Mouse (Mus musculus) kidney, postnatal 36 days (tissue): ENCODE data around the gene Ppil1.

Experiments
- DNase-seq, 2 experiments: peaks; one replicate each; pipeline ENCODE4 v3.0.0; 2021 to 2022; ENCODE audit warnings: mixed read lengths in 2 of 2

The Ppil1 gene

DNA sequence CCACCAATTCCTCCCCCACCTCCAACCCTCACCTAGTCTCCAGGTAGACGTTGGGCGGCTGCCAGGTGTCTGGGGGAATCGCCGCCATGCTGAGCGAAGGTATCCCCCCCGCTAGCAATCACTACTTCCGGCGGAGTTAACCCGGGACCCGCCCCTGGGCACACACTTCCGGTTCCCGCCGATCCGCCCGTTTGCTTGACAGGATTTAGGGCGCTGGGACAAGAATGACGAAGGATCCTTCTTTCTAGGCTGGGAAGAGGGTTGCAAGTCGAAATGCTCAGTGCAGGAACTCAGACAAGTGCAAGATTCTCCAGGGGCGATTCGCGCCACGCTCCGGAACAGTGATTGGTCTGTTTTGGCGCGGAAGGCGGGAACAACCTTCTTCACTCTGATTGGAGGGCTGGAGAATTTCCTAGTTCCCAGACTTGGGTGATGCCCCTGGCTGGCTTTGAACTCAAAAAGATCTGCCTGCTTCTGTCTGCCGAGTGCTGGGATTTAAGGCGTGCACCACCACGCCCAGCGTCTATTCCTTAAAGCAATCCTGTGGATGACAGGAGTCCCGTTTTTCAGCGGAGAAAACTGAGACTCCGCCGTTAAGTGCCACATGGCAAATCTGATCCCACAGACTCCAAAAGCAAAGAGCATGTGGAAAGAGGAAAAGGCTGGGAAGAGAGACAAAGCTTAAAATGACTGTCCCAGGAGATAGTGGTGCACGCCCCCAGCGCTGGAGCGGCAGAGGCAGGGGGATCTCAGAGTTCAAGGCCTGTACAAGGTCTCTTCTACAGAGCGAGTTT is at the start of gene Ppil1:
Gene Ppil1 (minus strand): TSS at position 347 of the 794 bp plus-strand sequence.
- DNase-seq: peak; percentile 77 to 91

DNA sequence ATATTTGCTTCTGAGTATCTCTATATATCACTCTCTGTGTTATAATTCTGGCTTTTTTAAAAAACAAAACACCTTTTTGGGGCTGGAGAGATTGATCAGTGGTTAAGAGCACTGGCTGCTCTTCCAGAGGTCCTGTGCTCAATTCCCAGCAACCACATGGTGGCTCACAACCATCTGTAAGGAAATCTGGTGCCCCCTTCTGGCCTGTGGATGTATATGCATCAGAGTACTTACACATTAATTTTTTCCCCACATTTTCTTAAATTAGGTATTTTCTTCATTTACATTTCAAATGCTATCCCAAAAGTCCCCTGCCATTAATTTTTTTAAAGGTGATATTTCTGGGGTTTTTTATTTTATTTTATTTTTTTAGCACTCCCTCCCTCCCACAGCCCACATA is 49.3 kb upstream of the Ppil1 start:
- no peak for DNase-seq

DNA sequence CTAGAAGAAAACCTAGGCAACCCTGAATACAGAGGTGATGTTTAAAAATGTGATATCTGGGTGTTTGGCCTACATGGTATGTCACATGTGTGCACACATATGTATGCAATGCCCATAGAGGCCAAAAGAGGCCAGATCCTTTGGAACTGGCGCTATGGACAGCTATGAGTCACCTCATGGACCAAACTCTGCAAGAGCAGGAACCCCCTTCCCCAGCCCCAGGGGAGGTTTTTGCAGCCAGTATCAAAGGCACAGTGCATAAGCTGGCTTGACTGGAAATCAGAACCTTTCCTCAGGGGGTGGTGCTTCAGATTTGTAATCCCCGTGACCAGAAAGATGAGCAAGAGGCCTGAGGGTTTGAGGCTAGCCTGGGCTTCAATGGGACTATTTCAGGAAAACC is 48.1 kb upstream of the Ppil1 start:
- no peak for DNase-seq

DNA sequence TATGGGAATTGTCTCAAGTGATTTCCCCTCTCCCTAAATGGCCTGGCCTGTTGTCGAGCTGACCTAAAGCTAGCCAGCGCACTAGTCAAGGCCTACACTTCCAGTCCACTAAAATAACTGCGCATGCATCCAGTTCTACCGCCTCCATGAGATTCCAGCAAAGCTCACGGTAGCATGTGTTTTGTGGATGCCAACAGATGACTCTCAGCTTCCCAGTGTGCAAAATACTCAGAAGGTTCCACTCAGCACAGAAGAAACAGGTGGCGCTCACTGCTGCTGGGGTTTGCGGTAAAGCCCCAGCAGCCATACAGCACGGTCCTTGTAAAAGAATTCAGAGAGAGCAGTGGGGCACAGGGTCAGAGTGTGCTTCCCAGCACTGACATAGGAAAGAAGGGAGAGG is 47.6 kb upstream of the Ppil1 start:
- DNase-seq: no peak

DNA sequence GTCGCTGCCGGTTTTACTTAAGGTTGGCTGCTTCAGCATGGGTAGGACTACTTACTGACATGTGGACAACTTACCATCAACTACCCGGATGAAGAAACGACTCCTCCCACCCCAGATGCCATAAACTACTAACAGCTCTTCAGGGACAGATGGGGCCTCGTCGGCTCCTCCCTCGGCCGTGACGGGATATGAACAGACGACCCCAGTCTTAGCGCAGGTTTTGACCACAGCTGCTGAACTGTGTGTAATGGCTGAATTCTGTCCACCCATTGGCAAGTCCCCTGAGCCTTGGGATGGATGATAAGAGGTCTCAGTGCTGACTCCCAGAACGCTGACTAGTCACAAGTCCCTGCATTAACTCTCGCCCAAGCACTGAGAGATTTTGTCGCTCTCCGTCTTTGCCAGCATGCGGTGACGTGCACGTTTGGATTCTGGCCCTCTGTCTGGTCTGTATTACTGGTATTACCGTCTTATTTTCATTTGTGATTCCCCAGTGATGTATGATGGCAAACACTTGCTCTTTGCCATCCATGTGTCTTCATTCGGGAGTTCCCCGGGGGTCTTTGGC is 46.2 kb upstream of the Ppil1 start:
- DNase-seq: no peak

DNA sequence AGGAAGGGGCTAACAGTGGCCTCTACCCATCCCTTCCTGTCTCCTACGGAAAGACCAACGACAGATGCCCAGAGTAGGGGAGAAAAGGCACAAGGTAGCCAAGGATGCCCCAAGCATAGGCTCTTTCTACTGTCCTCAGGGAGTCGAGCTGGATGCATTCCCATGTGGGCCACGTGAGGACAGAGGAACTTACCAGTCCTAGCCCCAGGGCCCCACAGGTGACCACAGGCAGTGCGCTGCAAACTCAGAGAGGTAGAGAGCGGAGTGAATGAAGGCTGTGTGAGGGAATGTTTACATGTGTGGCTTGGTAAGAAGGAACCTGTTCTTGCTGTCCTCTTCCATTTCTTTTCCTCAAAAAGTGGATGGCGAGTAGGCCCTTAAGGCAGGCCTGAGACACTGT is 41.9 kb upstream of the Ppil1 start:
- DNase-seq: no peak

DNA sequence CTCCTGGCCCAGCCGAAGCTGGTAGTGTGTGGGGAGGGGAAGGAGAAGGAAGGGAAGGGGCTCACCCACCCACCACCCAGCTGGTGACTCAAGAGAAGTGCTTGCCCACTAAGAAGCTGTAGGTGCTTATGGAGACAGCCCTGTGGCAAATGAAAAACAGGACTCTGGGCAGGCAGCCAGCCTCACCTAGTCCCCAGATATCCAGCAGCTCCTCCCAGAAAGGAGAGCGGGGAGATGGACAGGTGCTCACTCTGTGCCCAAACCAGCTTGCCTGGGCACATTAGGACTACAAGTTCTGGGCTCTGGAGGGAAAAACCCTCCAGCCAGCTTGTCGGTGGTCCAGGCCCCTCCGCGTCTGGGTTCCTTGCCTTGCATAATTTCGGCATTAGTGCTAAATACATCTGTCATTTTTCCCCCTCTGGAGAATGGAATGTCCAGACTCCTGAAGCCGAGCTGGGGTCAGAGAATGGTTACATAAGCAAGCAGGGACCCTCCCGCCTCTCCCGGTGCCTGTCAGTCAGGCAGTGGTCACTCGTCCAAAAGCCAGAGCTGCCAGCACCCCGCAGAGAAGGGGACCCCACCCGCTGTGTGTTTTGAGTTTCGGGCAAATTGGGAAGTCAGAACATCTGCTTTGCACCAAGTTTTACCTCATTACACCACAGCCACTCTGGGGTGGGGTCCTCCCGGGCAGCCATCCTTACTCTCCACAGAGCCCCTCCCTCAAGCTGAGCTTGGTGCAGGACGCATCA is 41.2 kb upstream of the Ppil1 start:
- DNase-seq: peak in 1 of 2 experiments; percentile 68

DNA sequence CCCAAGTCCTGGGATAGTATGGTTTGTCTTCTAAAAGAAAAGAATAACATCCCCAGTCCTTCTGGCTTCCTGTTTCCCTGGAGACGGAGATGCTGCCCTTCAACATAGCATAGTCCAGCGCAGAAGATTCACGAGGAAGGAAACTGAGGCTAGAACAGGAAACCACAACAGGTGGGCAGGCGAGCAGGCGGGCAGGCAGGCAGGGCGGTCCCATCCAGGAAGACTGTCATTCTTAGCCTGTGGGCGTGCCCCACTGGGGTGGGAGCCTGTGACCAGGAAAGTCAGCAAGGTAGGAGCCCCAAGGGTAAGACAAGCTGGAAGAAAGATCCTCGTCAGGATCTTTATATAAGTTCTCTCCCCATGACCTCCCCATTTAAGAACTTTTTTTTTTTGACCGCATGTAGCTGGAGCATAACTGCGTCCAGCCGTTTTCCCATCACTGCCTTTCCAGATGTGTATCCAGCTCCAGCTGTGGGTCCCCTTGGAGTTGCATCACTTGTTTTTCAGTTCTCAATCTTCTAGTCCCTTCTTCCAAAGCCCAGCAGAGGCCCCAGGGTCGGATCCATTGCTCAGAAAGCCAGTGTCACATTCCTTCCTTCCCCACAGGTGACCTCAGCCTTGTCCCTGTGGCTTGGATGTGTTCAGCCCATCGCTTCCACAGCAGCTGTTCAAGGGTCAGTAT is 40.5 kb upstream of the Ppil1 start:
- DNase-seq: no peak

DNA sequence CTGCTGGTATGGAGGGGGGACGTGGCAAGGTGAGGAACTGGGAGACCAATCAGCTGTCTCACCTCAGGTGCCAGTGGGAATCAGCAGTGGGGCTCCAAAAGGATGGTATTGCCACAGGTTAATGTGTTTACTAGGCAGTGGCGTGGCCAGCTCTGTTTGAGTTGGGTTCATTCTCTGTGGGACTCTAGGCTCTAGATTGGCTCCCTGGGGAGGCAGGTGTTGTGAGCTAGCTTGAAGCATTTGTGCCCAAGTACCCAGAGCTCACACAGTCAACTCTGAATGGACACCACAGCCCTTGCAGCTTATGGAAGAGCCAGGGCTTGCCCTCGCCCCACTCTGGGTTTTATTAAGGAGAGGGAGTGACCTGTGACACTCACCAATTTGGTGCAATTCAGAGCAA is 39.9 kb upstream of the Ppil1 start:
- DNase-seq: no peak

DNA sequence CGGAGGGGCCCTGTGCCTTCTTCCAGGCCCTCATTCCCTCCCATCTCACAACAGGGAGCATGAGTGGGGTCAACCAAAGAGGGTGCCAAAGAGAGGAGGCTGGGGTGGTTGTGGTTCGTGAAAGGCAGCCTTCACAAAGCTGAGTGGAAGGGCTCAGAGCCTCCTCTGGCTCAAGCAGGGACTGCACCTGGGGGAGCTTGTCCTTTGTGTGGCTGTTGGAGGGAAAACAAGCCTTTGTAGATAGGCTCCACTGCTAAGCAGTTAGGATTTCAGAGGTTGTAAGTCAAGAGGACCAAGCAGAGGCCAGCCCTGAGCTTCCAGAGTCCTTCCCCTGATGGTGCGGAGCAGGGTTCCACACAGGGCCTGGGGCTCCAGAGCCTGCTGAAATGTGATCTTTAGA is 39.1 kb upstream of the Ppil1 start:
- no peak for DNase-seq

DNA sequence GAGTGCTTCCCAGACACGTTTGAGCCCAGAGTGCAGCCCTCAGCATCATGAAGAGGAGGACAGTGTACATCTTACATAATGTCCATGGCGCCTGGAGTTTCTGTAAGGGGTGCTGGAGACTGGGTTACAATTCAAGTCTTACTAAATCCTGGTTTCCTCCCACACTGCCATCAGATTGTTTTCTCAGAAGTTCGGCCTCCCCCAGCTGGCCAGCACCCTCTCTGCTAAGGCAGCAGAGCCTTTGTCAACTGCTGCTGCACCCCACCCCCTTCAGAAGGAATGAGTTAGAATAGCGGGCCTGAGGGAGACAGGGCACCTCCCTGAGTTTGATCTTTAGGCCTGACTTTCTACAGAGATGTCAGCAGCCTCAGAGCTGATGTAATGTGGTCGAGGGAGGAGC is 38.2 kb upstream of the Ppil1 start:
- no peak for DNase-seq

DNA sequence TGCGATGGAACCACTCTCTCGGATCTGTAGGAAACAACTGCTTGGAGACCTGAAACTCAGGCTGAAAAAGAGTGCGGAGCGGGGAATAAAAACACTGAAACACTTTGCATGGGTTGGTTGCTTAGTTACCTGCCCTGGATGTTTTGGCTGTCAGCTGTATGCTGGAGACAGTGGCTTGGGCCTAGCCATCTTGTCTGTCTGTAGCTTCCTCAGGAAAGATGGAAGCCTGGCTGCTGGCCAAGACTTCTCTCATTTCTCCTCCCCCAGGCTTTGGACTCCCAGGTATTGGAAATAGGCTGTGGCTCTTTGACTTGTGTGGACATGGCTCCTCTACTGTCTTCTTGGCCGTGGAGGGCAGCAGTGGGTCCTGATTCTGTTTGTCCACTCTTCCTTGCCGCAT is 37.4 kb upstream of the Ppil1 start:
- peak in 1 of 2 experiments; percentile 49 for DNase-seq

DNA sequence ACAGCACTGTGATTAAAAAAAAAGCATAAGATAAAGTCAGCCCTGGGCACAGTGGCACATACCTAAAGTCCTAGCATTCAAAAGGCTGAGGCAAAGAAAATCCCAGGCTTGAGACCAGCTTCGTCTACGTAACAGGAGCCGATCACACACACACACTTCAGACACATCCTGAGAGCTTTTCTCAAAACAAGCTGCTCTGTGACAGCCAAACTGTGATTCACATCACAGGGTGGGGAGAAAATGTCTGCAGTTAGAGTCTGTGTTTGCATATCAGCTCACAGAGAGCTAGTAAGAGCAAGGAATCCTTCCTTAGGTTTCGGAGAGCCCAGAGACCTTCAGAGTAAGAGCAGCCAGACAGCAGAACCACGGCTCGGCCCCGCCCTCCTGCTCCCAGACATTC is 36.9 kb upstream of the Ppil1 start:
- no peak for DNase-seq

DNA sequence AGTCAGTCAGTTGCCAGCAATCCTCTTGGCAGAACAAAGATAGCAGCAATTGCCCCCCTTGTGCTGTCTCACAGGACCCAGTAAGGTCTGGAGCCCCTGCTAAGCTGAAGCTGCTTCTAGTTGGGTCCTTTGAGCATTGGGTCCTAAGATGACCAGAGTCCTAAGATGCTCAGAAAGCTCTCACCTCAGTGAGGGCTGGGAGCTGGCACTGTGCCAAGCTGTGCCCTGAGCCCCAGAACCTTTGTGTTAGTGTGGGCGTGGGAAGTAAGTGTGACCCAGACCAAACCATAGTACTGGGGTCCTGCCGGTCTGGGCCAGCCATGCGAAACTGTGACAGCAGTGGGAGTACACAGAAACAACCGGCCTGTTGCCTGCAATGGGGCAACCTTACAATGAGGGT is 35.3 kb upstream of the Ppil1 start:
- DNase-seq: no peak

DNA sequence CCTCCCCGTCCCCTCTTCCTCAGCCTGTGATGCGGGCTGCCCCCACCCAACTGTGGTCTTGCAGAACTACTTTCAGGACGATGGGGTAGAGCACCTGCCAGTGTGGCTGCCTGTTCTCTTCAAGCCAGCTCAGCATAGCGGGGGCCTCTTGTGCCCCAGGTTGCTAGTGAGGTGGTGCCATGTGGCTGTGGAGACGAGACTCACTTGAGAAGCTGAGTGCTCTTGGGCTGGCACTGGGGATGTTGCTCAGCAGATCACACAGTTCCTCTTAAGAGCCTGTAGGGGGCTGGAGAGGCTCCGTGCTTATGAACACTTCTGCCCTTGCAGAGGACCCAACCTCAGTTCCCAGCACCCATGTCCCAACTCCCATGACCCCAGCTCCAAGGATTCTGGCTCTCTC is 33.8 kb upstream of the Ppil1 start:
- DNase-seq: no peak

DNA sequence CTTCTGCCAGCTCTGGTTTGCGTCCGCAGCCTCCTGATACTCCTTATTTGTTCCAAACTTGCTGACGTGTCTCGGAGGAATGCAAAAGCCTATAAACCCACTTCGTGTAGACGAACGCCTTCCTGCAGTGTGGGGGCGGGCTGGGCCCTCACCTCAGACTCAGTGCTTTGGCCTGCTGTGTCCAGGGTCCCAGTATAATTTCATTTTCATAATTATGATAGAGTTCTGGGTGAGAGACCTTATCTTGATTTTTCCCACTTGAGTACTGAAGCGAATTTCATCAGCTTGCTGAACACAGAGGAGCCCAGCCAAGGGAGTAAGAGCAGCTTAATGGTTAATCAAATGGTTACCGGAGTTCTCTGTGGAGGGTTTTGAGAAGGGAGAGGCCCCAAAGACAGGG is 33.3 kb upstream of the Ppil1 start:
- DNase-seq: peak in 1 of 2 experiments; percentile 47

DNA sequence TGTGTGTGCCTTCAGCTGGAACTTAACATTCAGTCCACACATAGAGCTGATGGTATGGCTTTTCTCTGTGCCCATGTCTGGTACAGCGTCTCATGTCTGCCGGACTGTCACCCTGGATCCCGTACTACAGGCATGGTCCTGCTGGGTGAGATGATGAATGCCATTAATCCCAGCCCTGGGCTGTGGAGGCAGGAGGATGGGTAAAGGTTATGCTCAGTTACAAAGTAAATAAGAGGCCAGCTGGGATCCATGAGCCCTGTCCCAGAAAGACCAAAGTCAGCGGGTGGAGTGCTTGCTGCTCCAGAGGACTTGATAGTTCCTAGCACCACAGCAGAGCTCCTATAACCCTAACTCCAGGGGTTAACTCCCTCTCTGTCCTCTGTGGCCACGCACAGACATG is 31.8 kb upstream of the Ppil1 start:
- DNase-seq: no peak

DNA sequence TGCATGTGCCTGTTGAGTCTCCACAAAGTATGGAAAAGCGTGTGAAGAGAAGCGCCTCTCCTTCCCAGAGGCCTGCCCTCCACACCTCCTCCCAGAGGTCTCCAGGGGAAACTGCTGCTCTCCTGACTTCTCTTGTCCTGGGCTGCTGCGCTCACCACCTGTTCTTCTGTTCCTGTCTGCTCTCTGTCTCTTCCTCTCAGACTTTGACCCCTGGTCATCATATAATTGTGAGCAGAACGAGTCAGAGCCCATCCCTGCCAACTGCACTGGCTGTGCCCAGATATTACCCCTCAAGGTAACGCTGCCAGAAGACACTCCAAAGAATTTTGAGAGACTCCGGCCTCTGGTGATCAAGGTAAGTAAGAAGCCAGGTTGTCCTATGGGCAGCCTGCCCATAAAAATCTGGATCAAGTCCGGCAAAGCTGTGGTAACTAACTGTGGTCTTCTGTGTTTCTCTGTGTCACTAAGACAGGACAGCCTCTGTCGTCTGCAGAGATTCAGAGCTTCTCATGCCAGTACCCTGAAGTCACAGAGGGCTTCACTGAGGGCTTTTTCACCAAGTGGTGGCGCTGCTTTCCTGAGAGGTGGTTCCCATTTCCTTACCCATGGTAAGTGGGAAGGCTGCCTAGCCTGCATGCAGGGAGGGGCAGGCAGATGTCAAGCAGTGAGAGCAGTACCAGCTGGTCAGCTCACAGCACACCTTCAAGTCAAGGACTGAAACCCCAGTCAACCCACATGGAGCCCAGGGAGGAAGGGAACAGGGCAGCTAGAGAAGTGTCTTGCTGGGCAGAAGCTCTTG is 30.0 kb upstream of the Ppil1 start:
- peak; percentile 50 to 72 for DNase-seq

DNA sequence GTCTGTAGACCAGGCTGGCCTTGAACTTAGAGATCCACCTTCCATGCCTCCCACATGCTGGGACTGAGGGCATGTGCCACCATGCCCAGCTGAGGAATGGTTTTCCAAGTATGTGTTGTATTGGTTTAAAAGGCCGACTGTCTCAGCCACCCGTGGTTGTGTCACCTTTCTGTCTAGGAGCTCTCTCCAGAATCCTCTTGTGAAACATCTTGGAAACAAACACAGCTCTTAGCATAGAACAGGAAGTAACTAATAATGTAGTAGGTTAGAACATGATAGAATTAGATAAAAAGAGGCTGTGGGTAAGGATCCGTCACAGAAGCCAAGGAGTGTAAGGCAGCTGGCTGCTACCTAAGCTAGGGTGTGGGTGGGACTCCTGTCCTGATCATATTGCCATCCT is 29.0 kb upstream of the Ppil1 start:
- no peak for DNase-seq

DNA sequence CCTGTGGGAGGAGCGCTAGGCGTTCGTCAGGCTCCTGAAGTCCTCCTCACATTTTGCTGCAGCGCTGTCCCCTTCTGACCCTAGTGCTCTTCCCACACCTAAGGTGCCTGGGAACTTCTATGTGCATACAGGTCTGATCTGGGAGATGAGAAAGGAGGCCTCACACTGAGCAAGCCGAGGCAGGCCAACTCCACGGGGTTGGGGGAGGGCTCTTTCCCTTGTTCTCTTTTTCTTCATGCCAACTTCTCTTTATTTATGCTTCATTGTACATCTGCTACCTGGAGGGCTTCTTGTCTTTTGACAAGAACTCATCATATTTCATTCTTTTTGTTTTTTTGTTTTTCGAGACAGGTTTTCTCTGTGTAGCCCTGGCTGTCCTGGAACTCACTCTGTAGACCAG is 27.8 kb upstream of the Ppil1 start:
- DNase-seq: no peak

DNA sequence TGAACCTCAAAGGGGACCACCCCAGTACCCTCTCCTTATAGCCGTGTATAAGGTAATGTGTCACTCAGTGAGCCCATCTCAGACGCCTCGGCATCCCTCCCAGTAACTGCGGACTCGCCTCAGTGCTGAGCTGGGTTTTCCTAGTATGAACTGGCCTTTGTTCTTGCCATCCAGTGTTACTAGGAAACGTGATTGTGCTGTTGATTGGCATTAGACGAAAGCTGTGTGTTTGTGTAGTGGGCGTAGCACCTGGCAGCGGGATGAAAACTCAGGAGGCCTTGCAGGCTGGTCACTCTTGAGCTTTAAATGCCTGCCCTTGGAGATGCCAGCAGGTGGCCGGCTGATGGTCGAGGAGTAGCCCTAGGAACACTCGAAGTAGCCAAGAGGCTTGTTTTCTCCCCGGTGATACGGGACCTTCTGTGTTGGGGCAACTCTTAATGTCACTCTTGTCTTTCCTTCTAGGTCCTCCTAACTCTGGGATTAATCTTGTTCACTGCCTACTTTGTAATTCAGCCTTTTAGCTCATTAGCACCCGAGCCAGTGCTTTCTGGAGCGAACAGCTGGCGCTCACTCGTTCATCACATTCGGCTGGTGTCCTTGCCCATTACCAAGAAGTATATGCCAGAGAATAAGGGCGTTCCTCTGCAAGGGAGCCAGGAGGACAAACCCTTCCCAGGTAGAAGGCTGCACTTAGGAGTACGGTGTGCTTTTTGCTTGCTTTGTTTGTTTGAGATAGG is 18.4 kb upstream of the Ppil1 start:
- no peak for DNase-seq

DNA sequence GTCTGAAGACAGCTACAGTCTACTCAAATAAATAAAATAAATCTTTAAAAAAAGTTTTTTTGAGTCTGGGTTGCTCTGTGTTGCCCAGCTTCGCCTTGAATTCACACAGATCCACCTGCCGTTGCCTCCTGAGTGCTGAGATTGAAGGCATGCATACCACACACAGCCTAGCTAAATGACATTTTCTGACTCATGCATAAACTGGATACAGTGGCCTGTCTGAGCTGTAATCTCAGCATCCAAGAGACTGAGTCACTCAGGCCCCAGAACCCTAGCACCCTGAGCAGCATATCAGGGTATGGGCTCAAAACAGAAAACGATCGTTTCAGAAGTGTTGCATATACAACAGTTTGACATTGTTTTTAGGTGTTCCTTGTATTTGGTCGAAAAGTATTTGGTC is 17.6 kb upstream of the Ppil1 start:
- DNase-seq: no peak
